Mouse (Mus musculus): Measurements from ENCODE around the gene Zfp292. TPM values are rescaled to one million over a fixed set of nuclear protein-coding genes. Genes with fewer than 3 reads are reported as not detected.
"Not testable (repeated sequence)": the region's sequence is repeated elsewhere in the genome, so short reads cannot be mapped to it uniquely, and the experiment has no call there.

Zfp292 gene
- polyA plus RNA-seq (2012; rRNA removed), result 5.8 and 7.9 TPM in 2 replicates

- DNase-seq (ENCODE audit: low spot score), result peak; percentile 95
These were observed at the start of gene Zfp292 for GRCm38 (mm10) chr4:34882818-34883217. TSS of gene Zfp292 (minus strand) at chr4:34882960.

- not testable (repeated sequence) for DNase-seq (ENCODE audit: low spot score)
These were observed 45.6 kb upstream of the Zfp292 start for GRCm38 (mm10) chr4:34928386-34928785.

- DNase-seq (ENCODE audit: low spot score), result no peak
These were observed 39.6 kb upstream of the Zfp292 start for GRCm38 (mm10) chr4:34922177-34922870.

DNA sequence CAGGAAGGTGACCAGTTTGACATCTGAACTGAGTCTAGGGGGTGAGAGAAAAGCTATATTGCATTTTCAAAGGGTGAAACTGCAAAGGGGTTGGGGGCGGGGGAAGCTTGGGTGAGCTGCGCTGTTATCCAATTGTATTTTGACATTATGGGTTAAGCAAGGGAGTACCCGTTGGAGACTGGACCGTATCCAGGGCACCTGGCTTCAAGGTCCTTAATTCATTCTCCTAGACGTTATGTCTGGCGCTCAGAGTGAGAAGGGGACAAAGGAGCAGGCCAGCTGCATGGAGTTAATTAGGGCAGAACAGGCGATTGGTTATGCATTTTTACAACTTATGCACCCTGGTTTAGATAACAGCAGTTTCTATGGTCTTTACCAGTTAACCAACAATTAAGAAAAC is 34.6 kb upstream of the Zfp292 start:
- DNase-seq (ENCODE audit: low spot score), result no peak

GRCm38 (mm10) chr4:34912171-34912570 is 29.4 kb upstream of the Zfp292 start:
- DNase-seq (ENCODE audit: low spot score), result no peak

GRCm38 (mm10) chr4:34911401-34911800 is 28.6 kb upstream of the Zfp292 start:
- no peak for DNase-seq (ENCODE audit: low spot score)

GRCm38 (mm10) chr4:34908127-34908526 is 25.4 kb upstream of the Zfp292 start:
- no peak for DNase-seq (ENCODE audit: low spot score)

- no peak for DNase-seq (ENCODE audit: low spot score)
These were observed 24.3 kb upstream of the Zfp292 start for GRCm38 (mm10) chr4:34907026-34907425.

GRCm38 (mm10) chr4:34906151-34906550 is 23.4 kb upstream of the Zfp292 start:
- DNase-seq (ENCODE audit: low spot score), result no peak

- no peak for DNase-seq (ENCODE audit: low spot score)
These were observed 22.6 kb upstream of the Zfp292 start for GRCm38 (mm10) chr4:34905396-34905795.

- not testable (repeated sequence) for DNase-seq (ENCODE audit: low spot score)
These were observed 18.8 kb upstream of the Zfp292 start for GRCm38 (mm10) chr4:34901582-34901981.

- DNase-seq (ENCODE audit: low spot score), result no peak
These were observed 18.4 kb upstream of the Zfp292 start for GRCm38 (mm10) chr4:34901166-34901565.

GRCm38 (mm10) chr4:34900155-34900554 is 17.4 kb upstream of the Zfp292 start:
- no peak for DNase-seq (ENCODE audit: low spot score)

- DNase-seq (ENCODE audit: low spot score), result no peak
These were observed 16.6 kb upstream of the Zfp292 start for GRCm38 (mm10) chr4:34899322-34899721.

DNA sequence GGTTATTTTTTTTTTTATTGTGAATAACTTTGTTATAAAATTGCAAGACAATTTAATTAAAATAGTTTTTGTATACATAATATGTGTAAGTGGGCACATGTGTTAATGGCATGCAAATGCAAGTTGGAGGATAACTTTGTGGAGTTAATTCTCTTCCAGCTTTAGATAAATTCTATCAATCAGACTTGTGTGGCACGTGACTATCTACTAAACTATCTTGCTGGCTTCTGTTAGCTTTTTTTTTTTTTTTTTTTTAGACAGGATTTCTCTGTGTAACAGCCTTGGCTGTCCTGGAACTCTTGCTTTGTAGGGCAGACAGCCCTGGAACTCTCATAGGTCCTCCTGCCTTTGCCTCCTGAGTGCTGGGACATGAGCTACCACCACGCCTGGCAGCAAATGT is 15.7 kb upstream of the Zfp292 start:
- DNase-seq (ENCODE audit: low spot score), result no peak

DNA sequence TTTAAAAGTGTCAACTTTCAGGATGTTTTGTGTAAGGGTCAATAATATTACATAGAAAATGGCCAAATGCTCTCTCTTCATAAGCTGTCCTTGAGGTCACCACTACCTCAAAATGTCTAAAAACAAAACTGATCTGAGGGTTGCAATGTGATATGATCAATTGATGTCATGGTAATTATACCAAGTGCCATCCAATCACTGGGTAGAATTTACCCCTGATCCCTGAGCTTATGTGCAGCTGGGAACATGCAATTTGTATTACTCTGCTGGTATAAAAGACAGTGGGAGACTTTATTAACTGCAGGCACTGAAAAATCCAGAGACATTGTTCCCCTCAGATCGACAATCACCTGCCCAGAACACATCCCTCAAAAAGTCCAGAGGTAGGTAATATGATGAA is 10.7 kb upstream of the Zfp292 start, which contains the start of gene Cga:
Gene Cga, plus strand, starts transcription at position 301 of the 400 bp plus-strand sequence.
- DNase-seq (ENCODE audit: low spot score), result no peak

DNA sequence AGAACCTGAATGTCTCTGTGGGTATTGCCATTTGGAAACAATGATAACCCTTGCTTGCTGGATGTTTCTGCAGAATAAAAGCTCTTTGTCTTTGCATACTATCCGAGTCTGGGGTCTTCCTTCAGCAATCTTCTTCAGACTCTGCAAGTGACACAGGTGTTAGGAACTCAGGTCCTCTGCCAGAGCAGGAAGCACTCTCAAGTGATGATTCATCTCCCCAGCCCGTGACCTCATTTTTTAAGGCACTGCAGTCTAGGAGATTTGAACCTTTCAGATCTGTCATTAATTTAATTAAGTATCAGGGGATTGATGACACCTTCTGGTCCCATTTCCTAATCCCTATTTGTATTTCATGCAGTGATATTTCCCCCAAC is 7.0 kb upstream of the Zfp292 start:
- DNase-seq (ENCODE audit: low spot score), result no peak

GRCm38 (mm10) chr4:34889101-34889811 is 6.5 kb upstream of the Zfp292 start:
- no peak for DNase-seq (ENCODE audit: low spot score)

GRCm38 (mm10) chr4:34887295-34887694 is 4.5 kb upstream of the Zfp292 start:
- no peak for DNase-seq (ENCODE audit: low spot score)

GRCm38 (mm10) chr4:34886490-34887111 is 3.8 kb upstream of the Zfp292 start:
- DNase-seq (ENCODE audit: low spot score), result peak; percentile 78

GRCm38 (mm10) chr4:34885631-34886351 is 3.0 kb upstream of the Zfp292 start:
- DNase-seq (ENCODE audit: low spot score), result no peak

DNA sequence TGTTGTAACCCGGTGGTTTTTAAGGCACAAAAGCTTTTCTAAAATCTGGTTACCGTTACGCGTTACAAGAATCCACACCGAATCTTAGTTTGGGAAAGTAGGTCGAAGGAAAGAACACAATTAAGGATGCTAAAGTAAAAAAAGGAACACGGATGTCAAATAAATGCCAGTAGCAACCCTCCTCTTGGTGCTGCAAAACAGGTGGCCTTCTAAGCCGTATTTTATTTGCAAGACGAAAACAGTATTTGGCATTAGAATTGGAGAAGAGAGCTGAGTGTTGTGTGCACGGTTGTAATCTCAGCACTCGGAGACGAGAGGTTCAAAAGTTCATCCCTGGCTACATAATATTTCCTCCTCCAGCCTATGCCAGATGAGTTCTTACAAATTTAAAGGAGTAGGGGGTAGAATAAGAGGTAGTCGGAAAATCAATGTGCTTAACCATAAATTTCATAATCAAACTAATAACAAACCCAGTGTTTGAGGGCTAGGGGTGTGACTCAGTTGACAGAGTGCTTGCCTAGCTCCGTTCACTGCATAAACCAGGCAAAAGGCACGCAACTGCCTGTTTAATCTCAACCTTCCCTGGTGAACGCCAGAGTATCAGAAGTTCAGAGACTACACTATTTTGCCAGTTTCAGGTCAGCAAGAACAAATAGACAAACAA is 738 bp upstream of the Zfp292 start:
- no peak for DNase-seq (ENCODE audit: low spot score)
